Comparison of ENCODE assay signal across 27 mouse cellular contexts in the genomic region with DNA sequence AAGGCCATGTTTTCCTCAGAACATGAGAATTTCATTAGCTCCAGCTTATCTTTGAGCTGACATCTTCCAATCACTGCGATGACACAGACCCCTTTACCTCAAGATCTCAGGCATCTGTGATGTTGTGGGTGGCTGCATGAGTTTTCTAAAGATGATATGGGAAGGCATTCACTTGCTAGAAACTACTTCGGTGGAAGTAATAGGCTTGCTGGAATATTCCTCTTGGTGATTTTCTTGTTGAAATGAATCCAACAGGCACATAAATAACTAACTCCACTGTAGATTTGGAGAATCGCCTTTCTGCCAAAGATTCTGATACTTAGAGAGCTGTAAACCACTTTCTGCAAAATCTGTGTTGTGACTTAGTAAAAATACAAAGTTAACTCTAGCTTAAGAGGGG.
"Had no signal": no experiment of that assay in that cellular context is flagged by ENCODE, and none has a peak within 500 bp of the region (broad histone marks: within the 10 kb centered on the region; RNA-seq: fewer than 3 reads in every experiment).

No protein-coding gene starts in this region.

- H3K4me3 ChIP-seq: gastrocnemius, adult 2 months; heart, embryonic 10.5 days; heart, embryonic 13.5 days; heart, embryonic 15.5 days; hindbrain, embryonic 13.5 days; hindbrain, embryonic 15.5 days; kidney, embryonic 15.5 days; limb, embryonic 12.5 days; limb, embryonic 15.5 days; liver, embryonic 12.5 days had no signal

- H3K27me3 ChIP-seq: heart, embryonic 13.5 days; heart, embryonic 15.5 days; hindbrain, embryonic 13.5 days; hindbrain, embryonic 15.5 days; kidney, embryonic 15.5 days; limb, embryonic 12.5 days; limb, embryonic 15.5 days; liver, embryonic 12.5 days had no signal

- H3K4me2 ChIP-seq: heart, embryonic 13.5 days; heart, embryonic 15.5 days; hindbrain, embryonic 13.5 days; hindbrain, embryonic 15.5 days; kidney, embryonic 15.5 days; limb, embryonic 12.5 days; limb, embryonic 15.5 days; liver, embryonic 12.5 days had no signal

- H3K36me3 ChIP-seq: heart, embryonic 10.5 days; heart, embryonic 13.5 days; heart, embryonic 15.5 days; kidney, embryonic 15.5 days; limb, embryonic 12.5 days; limb, embryonic 15.5 days; liver, embryonic 12.5 days had no signal

- H3K27ac ChIP-seq: gastrocnemius, adult 2 months; heart, embryonic 10.5 days; heart, embryonic 13.5 days; heart, embryonic 15.5 days; hindbrain, embryonic 13.5 days; hindbrain, embryonic 15.5 days; hindbrain, postnatal 0 days; kidney, embryonic 15.5 days; kidney, postnatal 0 days; limb, embryonic 12.5 days; limb, embryonic 15.5 days; liver, embryonic 12.5 days; liver, embryonic 14.5 days had no signal

- DNase-seq: gastrocnemius, adult 2 months; gastrocnemius, postnatal 10 days; gastrocnemius, postnatal 25 days; heart, adult 18-20 months; heart, postnatal 14 days; heart, postnatal 36 days; kidney, adult 11 months; kidney, adult 2 months; kidney, adult 9 months; kidney, postnatal 14 days; kidney, postnatal 36 days; layer of hippocampus, adult 9-11 months; layer of hippocampus, postnatal 36 days; left cerebral cortex, postnatal 4 days had no signal

- H3K4me1 ChIP-seq: heart, embryonic 10.5 days; heart, embryonic 13.5 days; heart, embryonic 15.5 days; hindbrain, embryonic 13.5 days; hindbrain, embryonic 15.5 days; kidney, embryonic 15.5 days; limb, embryonic 12.5 days; limb, embryonic 15.5 days; liver, embryonic 12.5 days had no signal

- H3K9me3 ChIP-seq: heart, embryonic 10.5 days; heart, embryonic 13.5 days; heart, embryonic 15.5 days; hindbrain, embryonic 13.5 days; hindbrain, embryonic 15.5 days; kidney, embryonic 15.5 days; limb, embryonic 12.5 days; limb, embryonic 15.5 days; liver, embryonic 12.5 days had no signal

- H3K9ac ChIP-seq: heart, embryonic 13.5 days; heart, embryonic 15.5 days; hindbrain, embryonic 13.5 days; hindbrain, embryonic 15.5 days; kidney, embryonic 15.5 days; limb, embryonic 12.5 days; limb, embryonic 15.5 days; liver, embryonic 12.5 days; liver, embryonic 14.5 days had no signal

- ATAC-seq: hindbrain, postnatal 0 days; intestine, embryonic 16.5 days; liver, embryonic 12.5 days had no signal
